Mouse (Mus musculus) T-helper 17 cell (primary cell): ENCODE measurements at regions not wholly inside any gene's neighbourhood (a gene's known extent, or its start where the extent isn't known, plus 50 kb on each side); places are given as distances from the start of the nearest gene placed in this dataset.

Source experiments
- in situ Hi-C, 2 experiments: fragments of 300-600 bp; cut with MboI, MseI; formaldehyde crosslinking; loops; 1 replicate in 1 of 2; 2 replicates in 1 of 2; pipeline ENCODE4 v1.15.1; 2025; ENCODE audit warnings: high pct_unique_total_duplicates in 2 of 2

DNA sequence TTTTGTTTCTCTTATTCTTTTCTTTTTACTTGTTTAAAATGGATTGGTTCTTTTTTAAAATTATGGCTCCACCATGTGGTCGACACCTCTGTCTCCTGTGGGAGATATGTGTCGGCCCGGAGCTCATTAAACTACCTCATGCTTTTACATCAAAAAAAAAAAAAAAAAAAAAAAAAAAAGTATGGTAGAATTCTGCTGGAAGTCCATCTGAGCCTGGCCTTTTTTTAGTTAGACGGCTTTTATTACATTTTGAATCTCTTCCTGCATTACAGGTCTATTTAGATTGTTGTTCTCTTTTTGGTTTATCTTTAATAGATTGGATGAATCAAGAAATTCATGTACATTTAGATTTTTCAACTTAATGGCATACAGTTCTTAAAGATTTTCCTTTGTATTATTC is 350.8 kb upstream of the Ascc3 start:
- in situ Hi-C loops = no loop called here

- in situ Hi-C loops = no loop called here
These were observed 388.9 kb upstream of the Ascc3 start for GRCm38 (mm10) chr10:50203587-50203986.

DNA sequence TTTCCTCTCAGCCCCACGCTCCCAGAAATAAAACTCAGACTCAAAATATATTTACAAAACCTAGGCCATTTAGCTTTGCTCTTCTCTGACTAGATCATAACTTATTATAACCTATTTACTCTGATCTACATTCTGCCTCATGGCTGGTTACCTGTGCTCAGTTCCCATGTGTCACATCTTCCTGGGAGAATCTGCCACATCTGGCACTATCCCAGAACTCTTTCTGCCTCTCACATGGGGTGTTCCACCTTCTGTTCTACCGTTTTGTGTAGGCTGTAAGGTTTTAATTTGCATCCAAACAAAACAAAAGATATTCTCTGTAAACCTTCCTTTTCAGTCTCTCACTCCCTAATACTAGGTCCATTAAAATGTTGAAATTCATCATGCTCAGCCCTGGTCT is 390.8 kb upstream of the Ascc3 start:
- in situ Hi-C loops = no loop called here

GRCm38 (mm10) chr10:50199857-50200256 is 392.6 kb upstream of the Ascc3 start:
- in situ Hi-C loops = no loop called here

- in situ Hi-C loops = no loop called here
These were observed 394.5 kb upstream of the Ascc3 start for GRCm38 (mm10) chr10:50197897-50198538.

DNA sequence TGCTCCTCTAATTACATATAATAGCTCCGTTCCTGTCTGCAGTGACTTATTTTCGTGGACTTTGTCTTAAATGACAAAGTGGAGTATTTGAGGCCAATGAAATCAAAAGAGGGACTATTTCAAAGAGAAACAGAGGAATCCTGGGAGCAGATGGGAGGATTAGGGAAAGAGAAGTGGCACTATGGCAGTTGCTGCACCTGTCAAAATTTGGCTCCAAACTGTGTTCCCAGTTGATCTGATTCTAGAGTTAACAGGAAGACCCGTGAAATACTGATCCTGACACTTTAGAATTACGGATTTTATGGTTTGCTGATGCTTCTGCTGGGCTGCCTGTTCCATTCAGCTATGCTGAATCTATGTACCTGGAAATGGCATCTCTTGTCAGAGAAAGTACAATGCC is 401.7 kb upstream of the Grik2 start:
- in situ Hi-C loops = no loop called here

- in situ Hi-C loops = no loop called here
These were observed 380.6 kb upstream of the Grik2 start for GRCm38 (mm10) chr10:50169116-50169515.

GRCm38 (mm10) chr10:50138351-50138750 is 349.8 kb upstream of the Grik2 start:
- in situ Hi-C loops = loop anchor here in 1 of 2 experiments (10.0 kb wide), 1 partner anchor 1324 kb away; no protein-coding TSS in a partner anchor

DNA sequence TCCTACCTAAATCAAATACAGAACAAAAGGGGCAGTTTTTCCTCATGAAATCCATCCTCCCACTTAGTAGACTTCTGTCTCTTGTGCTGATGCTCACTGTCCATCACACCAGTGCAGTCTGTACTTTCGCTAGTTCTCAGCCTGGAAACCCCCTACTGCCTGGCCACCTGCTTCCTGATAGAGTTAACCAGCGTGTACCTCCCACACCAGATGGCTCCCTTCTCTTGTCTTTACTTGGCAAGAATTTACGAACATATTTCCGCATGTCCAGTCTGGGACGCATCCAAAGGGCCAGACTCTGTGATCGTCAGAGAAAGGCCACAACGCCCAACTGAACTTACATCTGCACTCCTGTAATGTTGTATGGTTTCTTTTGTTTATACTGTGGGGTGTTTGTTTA is 349.2 kb upstream of the Grik2 start:
- in situ Hi-C loops = loop anchor here in 1 of 2 experiments (10.0 kb wide), 1 partner anchor 1323 kb away; no protein-coding TSS in a partner anchor

DNA sequence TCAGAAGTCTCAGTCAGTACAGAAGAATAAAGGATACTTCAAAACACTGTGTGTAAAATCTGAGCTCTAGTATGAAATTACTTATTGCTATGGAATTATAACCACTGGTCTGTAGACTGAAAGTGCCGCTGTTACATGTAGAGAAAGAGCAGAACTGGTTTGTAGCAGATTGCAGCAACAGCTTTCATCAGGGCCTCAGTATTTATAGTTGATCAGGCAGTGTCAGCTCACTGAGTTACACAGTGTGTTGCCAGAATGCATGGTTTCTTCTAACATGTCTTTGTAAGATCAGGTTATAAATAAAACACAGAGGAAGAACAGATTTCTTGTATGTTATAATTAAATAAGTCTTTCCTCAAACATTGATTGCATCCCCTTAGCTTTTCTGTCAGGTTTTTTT is 347.6 kb upstream of the Grik2 start:
- in situ Hi-C loops = loop anchor here in 1 of 2 experiments (10.0 kb wide), 1 partner anchor 1321 kb away; no protein-coding TSS in a partner anchor

DNA sequence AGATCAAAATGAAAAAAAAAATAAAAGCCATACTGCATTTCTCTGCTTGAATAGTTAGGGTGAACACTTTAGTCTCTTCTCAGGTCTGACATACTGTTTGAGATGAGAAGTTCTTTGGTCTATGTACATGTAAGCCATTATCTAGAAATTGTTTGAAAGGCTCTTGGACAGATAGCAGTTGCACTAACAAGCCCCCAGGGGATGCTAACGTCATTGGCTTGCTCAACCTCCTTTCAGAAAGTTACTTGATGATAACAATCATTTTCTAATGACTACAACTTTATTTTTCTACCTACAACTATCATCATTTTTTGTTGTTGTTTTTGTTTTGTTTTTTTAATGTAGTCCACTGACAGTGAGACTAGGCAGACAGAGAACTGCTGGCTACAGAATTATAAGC is 346.9 kb upstream of the Grik2 start:
- in situ Hi-C loops = loop anchor here in 1 of 2 experiments (10.0 kb wide), 1 partner anchor 1321 kb away; no protein-coding TSS in a partner anchor
